Mouse (Mus musculus) neutrophil, adult 5-6 weeks (primary cell): Measurements from ENCODE around the gene Morn1. TPM values are rescaled to one million over a fixed set of nuclear protein-coding genes. Genes with fewer than 3 reads are reported as not detected.

ENCODE experiments used
- ATAC-seq: fragments of 151-379, 151-347 bp; 2 replicates; pipeline ENCODE4 v1.8.0; 2017; ENCODE audit warnings: mild to moderate bottlenecking, moderate TSS enrichment; ENCODE audit not compliant: insufficient number of reproducible peaks, poor library complexity, low FRiP score, severe bottlenecking; ENCODE audit errors: extremely low read depth
- total RNA-seq: library from RNA; stranded (forward); fragments of 200-1000 nt; gene quantifications from 2 replicates; pipeline ENCODE4 v1.2.3, GENCODE M21; 2017

Morn1 gene
- total RNA-seq, 1 experiment from 2014 or later, result 3.4 TPM

GRCm38 (mm10) chr4:155109471-155109870, 23.1 kb downstream of the Morn1 start:
- ATAC-seq, result no peak

GRCm38 (mm10) chr4:155113766-155114410, 27.5 kb downstream of the Morn1 start:
- no peak for ATAC-seq

GRCm38 (mm10) chr4:155116607-155117006, 30.2 kb downstream of the Morn1 start:
- ATAC-seq, result peak; percentile 63

GRCm38 (mm10) chr4:155117396-155117978, 31.1 kb downstream of the Morn1 start:
- no peak for ATAC-seq

GRCm38 (mm10) chr4:155118278-155118677, 31.9 kb downstream of the Morn1 start:
- ATAC-seq, result no peak

GRCm38 (mm10) chr4:155120038-155120437, 33.7 kb downstream of the Morn1 start:
- ATAC-seq, result no peak

GRCm38 (mm10) chr4:155120583-155120982, 34.2 kb downstream of the Morn1 start:
- ATAC-seq, result no peak

- ATAC-seq, result no peak
Measured at GRCm38 (mm10) chr4:155121222-155121621, 34.8 kb downstream of the Morn1 start.

GRCm38 (mm10) chr4:155121915-155122443, 35.6 kb downstream of the Morn1 start:
- ATAC-seq, result no peak

- no peak for ATAC-seq
Measured at GRCm38 (mm10) chr4:155122444-155123040, 36.2 kb downstream of the Morn1 start.

GRCm38 (mm10) chr4:155123868-155124534, 37.6 kb downstream of the Morn1 start:
- no peak for ATAC-seq

GRCm38 (mm10) chr4:155125310-155125709, 38.9 kb downstream of the Morn1 start:
- no peak for ATAC-seq

- ATAC-seq, result no peak
Measured at GRCm38 (mm10) chr4:155126194-155126593, 39.8 kb downstream of the Morn1 start.

- ATAC-seq, result no peak
Measured at GRCm38 (mm10) chr4:155126602-155127372, 40.4 kb downstream of the Morn1 start.

GRCm38 (mm10) chr4:155128411-155128810, 42.0 kb downstream of the Morn1 start:
- ATAC-seq, result no peak

- ATAC-seq, result peak; percentile 40; the same call in 1 of the 2 replicates
Measured at GRCm38 (mm10) chr4:155129132-155129917, 42.9 kb downstream of the Morn1 start.

GRCm38 (mm10) chr4:155129996-155130395, 43.6 kb downstream of the Morn1 start:
- ATAC-seq, result no peak

GRCm38 (mm10) chr4:155130616-155131015, 44.2 kb downstream of the Morn1 start:
- ATAC-seq, result no peak
